Mouse (Mus musculus) limb, embryonic 11.5 days (tissue): ENCODE results near the gene Oca2. TPM values are rescaled to one million over a fixed set of nuclear protein-coding genes. Genes with fewer than 3 reads are reported as not detected.

Experiments
- ATAC-seq: fragments of 200-750 bp; cut with Nextera tagmentation; 2 replicates; pipeline ENCODE4 v1.8.0; 2017; ENCODE audit warnings: low read depth; ENCODE audit not compliant: insufficient number of reproducible peaks, low FRiP score, low TSS enrichment
- DNase-seq: peaks from one replicate; pipeline ENCODE4 v3.0.0-alpha.2; 2015; ENCODE audit warnings: low spot score
- H3K27ac ChIP-seq: fragments of 300-500 bp; sonication (generic); replicated peaks from 2 replicates; pipeline ENCODE4 v1.5.1; 2014; ENCODE audit warnings: low read depth, mild to moderate bottlenecking, low read length
- H3K27me3 ChIP-seq: fragments of 300-500 bp; sonication (generic); 2 replicates; pipeline ENCODE4 v1.6.1; 2014; ENCODE audit warnings: mild to moderate bottlenecking, low read length, mixed read lengths; ENCODE audit not compliant: control insufficient read depth, insufficient read depth
- H3K36me3 ChIP-seq: fragments of 300-500 bp; sonication (generic); 2 replicates; pipeline ENCODE4 v1.6.1; 2014; ENCODE audit warnings: mild to moderate bottlenecking, low read length, moderate library complexity, mixed read lengths; ENCODE audit not compliant: control insufficient read depth, insufficient read depth
- H3K4me1 ChIP-seq: fragments of 300-500 bp; sonication (generic); 2 replicates; pipeline ENCODE4 v1.6.1; 2014; ENCODE audit warnings: low read length, mixed read lengths; ENCODE audit not compliant: control insufficient read depth, insufficient read depth
- H3K4me2 ChIP-seq: fragments of 300-500 bp; sonication (generic); 2 replicates; pipeline ENCODE4 v1.6.1; 2014; ENCODE audit warnings: low read depth, mild to moderate bottlenecking, moderate library complexity; ENCODE audit not compliant: severe bottlenecking
- H3K4me3 ChIP-seq: fragments of 300-500 bp; sonication (generic); 2 replicates; pipeline ENCODE4 v1.5.1; 2014; ENCODE audit warnings: low read depth, low read length
- H3K9ac ChIP-seq: fragments of 300-500 bp; sonication (generic); 2 replicates; pipeline ENCODE4 v1.6.1; 2014; ENCODE audit warnings: mild to moderate bottlenecking, low read length
- H3K9me3 ChIP-seq: fragments of 300-500 bp; sonication (generic); 2 replicates; pipeline ENCODE4 v1.6.1; 2016; ENCODE audit warnings: low read length; ENCODE audit not compliant: control insufficient read depth
- WGBS: fragments of 180-500 bp; shearing (Covaris S2); extraction: QIAGEN DNeasy Blood & Tissue Kit; methylation state at CpG from one replicate; pipeline ENCODE4 v1.1.7; 2014; 5-methylcytosine and 5-hydroxymethylcytosine counted together
- polyA plus RNA-seq: library from polyadenylated mRNA; unstranded; fragments of >200 nt; fragmentation: Nextera tagmentation; extraction: Ambion mirVana; gene quantifications from 2 replicates; pipeline ENCODE4 v1.2.1, GENCODE M21; 2014

Oca2 gene
- polyA plus RNA-seq, 1 experiment from 2014 or later, result not detected

- WGBS, result 29% methylated on average over 5 of the region's 5 CpGs
- H3K9ac ChIP-seq, result no peak overlapping the region
- H3K9me3 ChIP-seq, result no peaks in the 10 kb centered on the region
- no peaks in the 10 kb centered on the region for H3K36me3 ChIP-seq
- DNase-seq (no peak), ATAC-seq (no peak)
- no peak overlapping the region for H3K4me2 ChIP-seq
- no peaks in the 10 kb centered on the region for H3K27me3 ChIP-seq
- no peak overlapping the region for H3K4me3 ChIP-seq
- H3K4me1 ChIP-seq, result no peaks in the 10 kb centered on the region
- H3K27ac ChIP-seq, result no peak overlapping the region
Observed at GRCm38 (mm10) chr7:56419253-56419844, 179.8 kb downstream of the Oca2 start.

- Histone ChIP-seq H3K9ac (no peak overlapping the region), H3K36me3 (no peaks in the 10 kb centered on the region), H3K4me2 (no peak overlapping the region), H3K4me3 (no peak overlapping the region), H3K9me3 (no peaks in the 10 kb centered on the region), H3K27ac (no peak overlapping the region), H3K4me1 (no peaks in the 10 kb centered on the region), H3K27me3 (no peaks in the 10 kb centered on the region)
- WGBS, result 73% methylated on average over 2 of the region's 2 CpGs
- DNase-seq, result no peak
- ATAC-seq, result no peak
Observed at GRCm38 (mm10) chr7:56421946-56422345, 182.4 kb downstream of the Oca2 start.

- Histone ChIP-seq H3K27me3 (no peaks in the 10 kb centered on the region), H3K4me1 (no peaks in the 10 kb centered on the region), H3K9me3 (no peaks in the 10 kb centered on the region), H3K4me2 (no peak overlapping the region), H3K4me3 (no peak overlapping the region), H3K9ac (no peak overlapping the region), H3K36me3 (no peaks in the 10 kb centered on the region), H3K27ac (no peak overlapping the region)
- ATAC-seq (no peak), DNase-seq (no peak)
- WGBS, result 92% methylated on average over 2 of the region's 2 CpGs
Observed at GRCm38 (mm10) chr7:56423548-56423947, 184.0 kb downstream of the Oca2 start.

DNA sequence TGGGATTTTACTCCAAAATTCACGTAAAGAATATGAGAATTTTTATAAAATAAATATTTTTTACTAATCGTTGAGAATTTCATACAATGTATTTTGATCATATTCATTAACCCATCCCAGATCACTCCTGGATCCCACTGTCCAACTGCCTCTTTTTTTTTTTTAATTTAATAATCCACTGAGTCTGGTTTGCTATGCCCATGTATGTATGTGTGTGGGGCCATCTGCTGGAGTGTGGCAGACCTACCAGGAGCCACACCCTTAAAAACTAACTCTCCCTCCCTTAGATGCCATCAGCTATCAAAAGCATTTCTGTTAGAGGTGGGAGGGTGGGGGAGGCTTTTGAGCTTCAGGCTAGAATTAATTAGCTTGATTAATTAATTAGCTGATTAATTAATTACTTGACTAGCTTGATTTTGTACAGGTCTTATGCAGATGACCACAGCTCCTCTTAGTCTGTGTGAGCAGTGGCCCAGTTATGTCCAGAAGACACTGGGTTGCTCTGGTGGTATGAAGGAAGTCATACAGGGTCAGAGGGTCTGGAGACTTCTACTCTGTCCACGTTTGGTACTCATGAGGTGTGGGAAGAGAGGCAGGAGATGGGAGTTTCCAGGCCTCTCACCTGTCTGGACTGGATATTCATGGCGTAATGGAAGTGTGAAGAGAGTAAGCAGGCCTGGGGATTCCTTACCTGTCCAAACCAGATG lies 221.4 kb downstream of the Oca2 start:
- WGBS, result 78% methylated on average over 4 of the region's 4 CpGs
- H3K9me3 ChIP-seq, result no peaks in the 10 kb centered on the region

GRCm38 (mm10) chr7:56498242-56498641 lies 258.7 kb downstream of the Oca2 start:
- H3K27ac ChIP-seq, result no peak overlapping the region
- no peak overlapping the region for H3K4me2 ChIP-seq
- H3K4me3 ChIP-seq, result no peak overlapping the region
- H3K9ac ChIP-seq, result no peak overlapping the region
- no peaks in the 10 kb centered on the region for H3K9me3 ChIP-seq
- WGBS, result 77% methylated on average over 2 of the region's 2 CpGs
- H3K27me3 ChIP-seq, result no peaks in the 10 kb centered on the region
- H3K4me1 ChIP-seq, result no peaks in the 10 kb centered on the region
- no peaks in the 10 kb centered on the region for H3K36me3 ChIP-seq
- ATAC-seq, result no peak
- no peak for DNase-seq

More for the DNA sequence above, 221.4 kb downstream of the Oca2 start:
- Histone ChIP-seq H3K27ac (no peak overlapping the region), H3K27me3 (no peaks in the 10 kb centered on the region), H3K4me1 (no peaks in the 10 kb centered on the region), H3K9ac (no peak overlapping the region), H3K36me3 (no peaks in the 10 kb centered on the region), H3K4me3 (no peak overlapping the region), H3K4me2 (no peak overlapping the region)
- ATAC-seq, result no peak
- no peak for DNase-seq

DNA sequence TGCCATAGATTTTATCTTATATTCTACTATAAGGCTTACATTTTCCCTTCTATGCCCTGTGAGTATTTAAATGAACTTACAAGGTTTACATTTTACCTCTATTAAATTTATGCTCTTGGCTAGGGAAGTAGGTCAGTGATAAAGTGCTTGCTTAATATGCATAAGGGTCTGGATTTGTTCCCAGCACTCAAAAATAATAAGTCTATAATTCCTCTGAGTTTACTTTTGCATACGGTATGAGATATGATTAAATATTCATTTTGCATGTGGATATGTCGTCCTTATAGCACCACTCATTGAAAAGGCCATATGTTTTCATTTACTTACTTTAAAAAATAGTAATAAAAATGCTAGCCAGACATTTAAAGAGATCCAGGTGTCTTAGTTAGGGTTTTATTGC lies 259.8 kb downstream of the Oca2 start:
- Histone ChIP-seq H3K27ac (no peak overlapping the region), H3K4me3 (no peak overlapping the region), H3K36me3 (no peaks in the 10 kb centered on the region), H3K4me2 (no peak overlapping the region), H3K4me1 (no peaks in the 10 kb centered on the region), H3K9ac (no peak overlapping the region), H3K9me3 (no peaks in the 10 kb centered on the region), H3K27me3 (no peaks in the 10 kb centered on the region)
- WGBS, result 64% methylated on average over 2 of the region's 2 CpGs
- ATAC-seq (no peak), DNase-seq (no peak)

DNA sequence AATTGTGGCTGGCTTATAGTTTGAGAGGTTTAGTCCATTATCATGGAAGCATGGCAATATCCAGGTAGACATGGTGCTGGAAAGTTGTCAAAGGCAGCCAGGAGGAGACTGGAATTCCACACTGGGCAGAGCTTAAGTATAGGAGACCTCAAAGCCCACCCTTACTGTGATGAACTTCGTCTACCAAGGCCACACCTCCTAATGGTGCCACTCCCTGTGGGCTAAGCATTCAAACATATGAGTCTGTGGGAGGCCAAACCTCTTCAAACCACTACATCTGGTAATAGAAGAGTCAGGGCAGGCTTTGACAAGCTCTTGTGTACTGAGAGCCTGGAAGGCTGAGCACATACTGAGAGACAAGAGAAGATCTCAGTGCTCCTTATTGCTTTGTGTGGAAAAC lies 260.2 kb downstream of the Oca2 start:
- Histone ChIP-seq H3K9ac (no peak overlapping the region), H3K27me3 (no peaks in the 10 kb centered on the region), H3K4me2 (no peak overlapping the region), H3K4me1 (no peaks in the 10 kb centered on the region), H3K36me3 (no peaks in the 10 kb centered on the region), H3K9me3 (no peaks in the 10 kb centered on the region), H3K4me3 (no peak overlapping the region), H3K27ac (no peak overlapping the region)
- DNase-seq (no peak), ATAC-seq (no peak)
- WGBS, result 39% methylated on average over 1 of the region's 1 CpGs

- H3K27ac ChIP-seq, result no peak overlapping the region
- H3K4me3 ChIP-seq, result no peak overlapping the region
- no peak for DNase-seq
- no peaks in the 10 kb centered on the region for H3K9me3 ChIP-seq
- WGBS, result 92% methylated on average over 1 of the region's 1 CpGs
- no peak for ATAC-seq
- H3K36me3 ChIP-seq, result no peaks in the 10 kb centered on the region
- H3K4me1 ChIP-seq, result no peaks in the 10 kb centered on the region
- no peaks in the 10 kb centered on the region for H3K27me3 ChIP-seq
- H3K9ac ChIP-seq, result no peak overlapping the region
- H3K4me2 ChIP-seq, result no peak overlapping the region
Observed at GRCm38 (mm10) chr7:56500438-56500837, 260.9 kb downstream of the Oca2 start.

DNA sequence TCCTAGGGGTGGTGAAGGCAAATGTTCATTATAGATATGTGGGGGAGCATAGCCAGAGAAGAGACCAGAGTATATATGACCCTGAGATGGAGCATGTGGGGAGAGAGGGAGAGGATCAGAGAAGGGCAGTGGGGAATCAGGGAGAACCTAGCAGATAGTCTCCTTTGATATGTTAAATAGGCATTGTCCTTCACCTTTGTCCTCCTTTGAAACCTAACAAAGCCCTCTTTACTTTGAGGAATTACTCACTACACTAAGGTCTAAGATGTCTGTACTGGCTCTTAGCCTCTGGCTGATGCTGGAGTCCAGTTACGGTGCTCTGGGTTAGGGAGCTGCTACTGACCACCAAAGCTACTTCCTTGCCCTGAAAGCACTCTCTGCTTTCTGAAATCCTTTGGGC lies 279.0 kb downstream of the Oca2 start:
- Histone ChIP-seq H3K27ac (no peak overlapping the region), H3K9ac (no peak overlapping the region), H3K4me2 (no peak overlapping the region), H3K4me1 (no peaks in the 10 kb centered on the region), H3K27me3 (no peaks in the 10 kb centered on the region), H3K36me3 (no peaks in the 10 kb centered on the region), H3K4me3 (no peak overlapping the region), H3K9me3 (no peaks in the 10 kb centered on the region)
- ATAC-seq (no peak), DNase-seq (no peak)
- 48% methylated on average over 1 of the region's 1 CpGs for WGBS
